16 mouse cellular contexts compared by ENCODE assay signal in genomic region chr11:68613071-68613711, GRCm38 (mm10). TPM values are rescaled to one million over a fixed set of nuclear protein-coding genes. Genes with fewer than 3 reads are reported as not detected.
A peak's percentile ranks its signal among the peaks of the same experiment; 100 is the strongest.
DNase-seq lines count a peak whose midpoint lies in the region; ATAC-seq and TF ChIP-seq lines count a peak whose summit lies in the region.
"Had no signal": no experiment of that assay in that cellular context is flagged by ENCODE, and none has a peak within 500 bp of the region (broad histone marks: within the 10 kb centered on the region; RNA-seq: fewer than 3 reads in every experiment).

No protein-coding gene starts in this region.

- no peaks in the 10 kb centered on the region for H3K27me3 ChIP-seq in heart, embryonic 15.5 days
- H3K27me3 ChIP-seq in limb, embryonic 15.5 days, result no peaks in the 10 kb centered on the region
- no peaks in the 10 kb centered on the region for H3K27me3 ChIP-seq in cerebellum, adult 2 months (ENCODE audit: control insufficient read depth, insufficient read depth, low read length)

- no peak for ATAC-seq in heart, embryonic 15.5 days (replicated peaks; ENCODE audit: insufficient number of reproducible peaks, insufficient read depth, low FRiP score, low read depth)
- ATAC-seq in limb, embryonic 15.5 days (ENCODE audit: insufficient number of reproducible peaks, low FRiP score, low TSS enrichment, low read depth), result no peak
- ATAC-seq in erythroblast, adult 5-6 weeks (replicated peaks; ENCODE audit: low FRiP score, poor library complexity, severe bottlenecking), result no peak

- peak overlapping the region; percentile 58 for H3K27ac ChIP-seq in heart, embryonic 15.5 days
- peak overlapping the region; percentile 34 for H3K27ac ChIP-seq in limb, embryonic 15.5 days
- H3K27ac ChIP-seq in cerebellum, adult 2 months (ENCODE audit: insufficient read depth, low read length), result no peak overlapping the region
- H3K27ac ChIP-seq: midbrain, embryonic 10.5 days had no signal

- no peak for TF ChIP-seq POLR2A in cerebellum, adult 2 months (IDR thresholded peaks at IDR 0.05; ENCODE audit: borderline replicate concordance, insufficient read depth, low read length)

- peaks cover 31% of the 10 kb centered on the region for H3K4me1 ChIP-seq in heart, embryonic 15.5 days (replicated peaks)
- H3K4me1 ChIP-seq in limb, embryonic 15.5 days, result peaks cover 21% of the 10 kb centered on the region
- no peaks in the 10 kb centered on the region for H3K4me1 ChIP-seq in cerebellum, adult 2 months (ENCODE audit: control insufficient read depth, insufficient read depth, low read length)
- H3K4me1 ChIP-seq: midbrain, embryonic 10.5 days had no signal

- peak; percentile 74 for DNase-seq in embryo, embryonic 10 days (ENCODE audit: low spot score)
- DNase-seq in embryo, embryonic 11 days, result no peak
- DNase-seq in 3T3-L1 (ENCODE audit: low read depth, low spot score) (peak; percentile 47), adipocyte (ENCODE audit: low spot score) (no peak)
- no peak for DNase-seq in cerebellum, adult 2 months
- DNase-seq: adrenal gland, adult 2 months; cerebellum, adult 18-20 months; thymus, postnatal 25 days had no signal

- no peak overlapping the region for H3K9ac ChIP-seq in heart, embryonic 15.5 days
- H3K9ac ChIP-seq in limb, embryonic 15.5 days, result no peak overlapping the region

- no peak for TF ChIP-seq CTCF in cerebellum, adult 2 months (IDR thresholded peaks at IDR 0.05; ENCODE audit: borderline replicate concordance, insufficient read depth, low read depth, low read length)

- H3K4me2 ChIP-seq in heart, embryonic 15.5 days, result no peak overlapping the region
- H3K4me2 ChIP-seq in limb, embryonic 15.5 days, result no peak overlapping the region

- no peaks in the 10 kb centered on the region for H3K36me3 ChIP-seq in heart, embryonic 15.5 days
- H3K36me3 ChIP-seq in limb, embryonic 15.5 days, result no peaks in the 10 kb centered on the region
- H3K36me3 ChIP-seq: G1E; midbrain, embryonic 10.5 days had no signal

- no peaks in the 10 kb centered on the region for H3K9me3 ChIP-seq in heart, embryonic 15.5 days (replicated peaks)
- H3K9me3 ChIP-seq in limb, embryonic 15.5 days, result no peaks in the 10 kb centered on the region
- H3K9me3 ChIP-seq: G1E; midbrain, embryonic 10.5 days had no signal

- no peak overlapping the region for H3K4me3 ChIP-seq in heart, embryonic 15.5 days
- no peak overlapping the region for H3K4me3 ChIP-seq in limb, embryonic 15.5 days
- no peak overlapping the region for H3K4me3 ChIP-seq in cerebellum, adult 2 months (replicated peaks; ENCODE audit: insufficient read depth, low read depth, low read length)
- H3K4me3 ChIP-seq: midbrain, embryonic 10.5 days had no signal

- WGBS in heart, embryonic 15.5 days, result 39% methylated on average over 5 of the region's 5 CpGs
- WGBS in limb, embryonic 15.5 days, result 24% methylated on average over 5 of the region's 5 CpGs
- WGBS in cerebellum, adult 2 months, result 37% methylated on average over 5 of the region's 5 CpGs

RNA-seq across cellular contexts. Expression of gene Ccdc42, which starts 26.4 kb away (rescaled TPM):
- 1.0 and 1.4 TPM in 2 replicates for polyA plus RNA-seq in heart, embryonic 15.5 days (2015; fragmentation: Nextera tagmentation; extraction: Ambion mirVana)
- 0.72 and 0.84 TPM in 2 replicates for polyA plus RNA-seq in limb, embryonic 15.5 days (2015; fragmentation: Nextera tagmentation; extraction: Ambion mirVana)
- not detected in 2 replicates for total RNA-seq in erythroblast, adult 5-6 weeks (2015; ENCODE audit: low replicate concordance)
- not detected in 2 replicates for total RNA-seq in erythroblast, adult 5-6 weeks (2017; ENCODE audit: low replicate concordance)
- polyA plus RNA-seq in cerebellum, adult 2 months (2012; rRNA removed), result 0.27 and 0.29 TPM in 2 replicates
- total RNA-seq: adrenal gland, adult 2 months; G1E; gastrocnemius, adult 8-10 months had no signal
- polyA plus RNA-seq: adrenal gland, adult 2 months; G1E; neural tube, embryonic 14.5 days had no signal

RNA-seq across cellular contexts. Expression of gene Mfsd6l, which starts 57.2 kb away (rescaled TPM):
- 0.19 TPM in 1 of 2 replicates, not detected in the other for polyA plus RNA-seq in heart, embryonic 15.5 days (2015; fragmentation: Nextera tagmentation; extraction: Ambion mirVana)
- 0.32 and 0.51 TPM in 2 replicates for polyA plus RNA-seq in limb, embryonic 15.5 days (2015; fragmentation: Nextera tagmentation; extraction: Ambion mirVana)
- not detected in 2 replicates for total RNA-seq in erythroblast, adult 5-6 weeks (2015; ENCODE audit: low replicate concordance)
- total RNA-seq in erythroblast, adult 5-6 weeks (2017; ENCODE audit: low replicate concordance), result not detected in 2 replicates
- 0.05 TPM in 2 replicates for polyA plus RNA-seq in cerebellum, adult 2 months (2012; rRNA removed)
- total RNA-seq: gastrocnemius, adult 8-10 months; left cerebral cortex, postnatal 14 days had no signal
- polyA plus RNA-seq: G1E; midbrain, embryonic 10.5 days; neural tube, embryonic 14.5 days had no signal

Comparison
In these comparisons a context has a peak if more than half of its experiments do, and no peak if none do; other contexts are left out.
1. DNase-seq: peak in embryo, embryonic 10 days (single experiment) and 3T3-L1 (single experiment); none in embryo, embryonic 11 days (single experiment), adipocyte (single experiment) and cerebellum, adult 2 months (0 of 2).